Mouse (Mus musculus) heart, postnatal 0 days (tissue): ENCODE results near the gene Apol7e. TPM values are rescaled to one million over a fixed set of nuclear protein-coding genes. Genes with fewer than 3 reads are reported as not detected.
"Not testable (repeated sequence)": the region's sequence is repeated elsewhere in the genome, so short reads cannot be mapped to it uniquely, and the experiment has no call there.

Experiments
- ATAC-seq: fragments of 200-750 bp; cut with Nextera tagmentation; 2 replicates; pipeline ENCODE4 v1.8.0; 2017; ENCODE audit warnings: low read depth, moderate number of reproducible peaks, moderate library complexity; ENCODE audit not compliant: insufficient read depth
- DNase-seq: peaks from one replicate; pipeline ENCODE4 v3.0.0-alpha.2; 2016; ENCODE audit warnings: low spot score
- H3K27ac ChIP-seq: fragments of 300-500 bp; sonication (generic); 2 replicates; pipeline ENCODE4 v1.5.1; 2014; ENCODE audit warnings: low read depth, mild to moderate bottlenecking
- H3K27me3 ChIP-seq: fragments of 300-500 bp; sonication (generic); 2 replicates; pipeline ENCODE4 v1.6.1; 2014; ENCODE audit warnings: low read length, mixed read lengths; ENCODE audit not compliant: control insufficient read depth, insufficient read depth
- H3K36me3 ChIP-seq: fragments of 300-500 bp; sonication (generic); replicated peaks from 2 replicates; pipeline ENCODE4 v1.6.1; 2014; ENCODE audit warnings: low read length, mixed read lengths; ENCODE audit not compliant: control insufficient read depth, insufficient read depth
- H3K4me1 ChIP-seq: fragments of 300-500 bp; sonication (generic); 2 replicates; pipeline ENCODE4 v1.6.1; 2014; ENCODE audit warnings: antibody characterized with exemption; ENCODE audit not compliant: control insufficient read depth, insufficient read depth
- H3K4me2 ChIP-seq: fragments of 300-500 bp; sonication (generic); 2 replicates; pipeline ENCODE4 v1.6.1; 2014; ENCODE audit warnings: low read depth, mild to moderate bottlenecking, low read length, moderate library complexity
- H3K4me3 ChIP-seq: fragments of 300-500 bp; sonication (generic); 2 replicates; pipeline ENCODE4 v1.5.1; 2014; ENCODE audit warnings: low read depth, low read length
- H3K9ac ChIP-seq: fragments of 300-500 bp; sonication (generic); replicated peaks from 2 replicates; pipeline ENCODE4 v1.6.1; 2014; ENCODE audit warnings: low read depth, low read length, mixed read lengths
- H3K9me3 ChIP-seq: fragments of 300-500 bp; sonication (generic); replicated peaks from 2 replicates; pipeline ENCODE4 v1.6.1; 2016; ENCODE audit warnings: low read length; ENCODE audit not compliant: control insufficient read depth
- CTCF ChIP-seq: IDR thresholded peaks from 2 replicates; pipeline ENCODE4 v1.5.1; 2016; ENCODE audit warnings: antibody characterized with exemption, control low read depth, low read depth
- whole genome bisulfite sequencing: fragments of 180-500 bp; shearing (Covaris S2); extraction: QIAGEN DNeasy Blood & Tissue Kit; methylation state at CpG from one replicate; pipeline ENCODE4 v1.1.7; 2014; 5-methylcytosine and 5-hydroxymethylcytosine counted together
- polyA plus RNA-seq: library from polyadenylated mRNA; unstranded; fragments of >200 nt; fragmentation: Nextera tagmentation; extraction: Ambion mirVana; gene quantifications from 2 replicates; pipeline ENCODE4 v1.2.1, GENCODE M21; 2015
- total RNA-seq: library from RNA; depleted of rRNA; stranded (reverse); fragments of >200 nt; gene quantifications from 2 replicates; pipeline ENCODE4 v1.2.3, GENCODE M21; 2014; ENCODE audit warnings: low replicate concordance

The Apol7e gene
- total and polyA plus RNA-seq, 2 experiments from 2014 or later, result not detected

- H3K9ac ChIP-seq, H3K4me2 ChIP-seq, H3K36me3 ChIP-seq, DNase-seq, H3K9me3 ChIP-seq, ATAC-seq, H3K4me3 ChIP-seq, H3K27me3 ChIP-seq, H3K27ac ChIP-seq, H3K4me1 ChIP-seq: not testable (repeated sequence)
- TF ChIP-seq CTCF, result peak; percentile 68
- WGBS, result 21% methylated on average over 11 of the region's 15 CpGs
These were observed 3.9 kb upstream of the Apol7e start for GRCm38 (mm10) chr15:77694687-77695295.

DNA sequence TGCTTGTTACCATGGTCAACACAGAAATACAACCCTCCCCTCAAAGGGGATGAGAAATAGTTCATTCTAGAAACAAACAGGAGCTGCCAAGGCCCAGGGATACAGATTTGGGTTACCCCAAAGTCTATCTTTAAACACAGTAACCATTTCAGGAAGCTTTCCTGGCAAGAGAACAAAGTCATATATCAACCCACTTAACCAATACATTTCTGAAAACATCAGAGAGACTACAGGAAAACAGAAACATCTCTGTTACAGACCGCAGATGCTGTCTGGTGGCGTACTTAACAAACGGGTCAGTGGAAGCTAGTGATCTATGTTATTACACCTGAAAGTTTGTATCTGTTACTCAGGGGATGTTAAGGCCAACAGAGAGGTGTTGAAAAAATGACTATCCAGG is 6.6 kb downstream of the Apol7e start:
- H3K4me2 ChIP-seq, H3K9ac ChIP-seq, H3K27ac ChIP-seq, H3K4me1 ChIP-seq, H3K4me3 ChIP-seq, H3K36me3 ChIP-seq, H3K9me3 ChIP-seq, H3K27me3 ChIP-seq, DNase-seq, ATAC-seq: not testable (repeated sequence)
- 73% methylated on average over 3 of the region's 3 CpGs for WGBS

- ATAC-seq (peak; percentile 84), DNase-seq (peak; percentile 7)
- H3K4me1 ChIP-seq, H3K36me3 ChIP-seq, H3K9me3 ChIP-seq, H3K9ac ChIP-seq, H3K4me2 ChIP-seq, H3K27me3 ChIP-seq, H3K4me3 ChIP-seq, H3K27ac ChIP-seq: not testable (repeated sequence)
- 20% methylated on average over 1 of the region's 1 CpGs for WGBS
These were observed 10.3 kb downstream of the Apol7e start for GRCm38 (mm10) chr15:77708936-77709335.

DNA sequence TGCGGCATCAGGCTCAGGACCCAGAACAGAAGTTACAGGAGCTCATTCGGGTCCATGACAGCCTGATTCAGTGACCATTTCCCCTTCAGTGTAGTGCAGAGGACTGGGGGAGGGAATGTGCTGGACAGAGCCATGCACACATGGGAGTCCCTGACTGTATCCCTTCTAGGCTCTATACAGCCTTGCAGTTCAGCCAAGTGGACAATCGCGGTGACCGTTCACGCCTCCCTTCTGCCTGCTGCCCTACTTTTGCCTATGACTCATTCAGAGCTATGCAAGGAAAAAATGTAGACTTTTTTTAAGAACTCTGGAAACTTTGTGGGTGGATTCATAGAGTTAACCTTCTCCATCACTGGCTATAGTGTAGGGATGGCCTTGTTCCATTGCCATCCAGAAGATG is 19.6 kb downstream of the Apol7e start:
- not testable (repeated sequence) for H3K9me3 ChIP-seq, DNase-seq, H3K4me3 ChIP-seq, H3K4me2 ChIP-seq, H3K4me1 ChIP-seq, H3K36me3 ChIP-seq, H3K9ac ChIP-seq, H3K27ac ChIP-seq, H3K27me3 ChIP-seq
- 50% methylated on average over 2 of the region's 6 CpGs for WGBS
- ATAC-seq, result peak; percentile 68

DNA sequence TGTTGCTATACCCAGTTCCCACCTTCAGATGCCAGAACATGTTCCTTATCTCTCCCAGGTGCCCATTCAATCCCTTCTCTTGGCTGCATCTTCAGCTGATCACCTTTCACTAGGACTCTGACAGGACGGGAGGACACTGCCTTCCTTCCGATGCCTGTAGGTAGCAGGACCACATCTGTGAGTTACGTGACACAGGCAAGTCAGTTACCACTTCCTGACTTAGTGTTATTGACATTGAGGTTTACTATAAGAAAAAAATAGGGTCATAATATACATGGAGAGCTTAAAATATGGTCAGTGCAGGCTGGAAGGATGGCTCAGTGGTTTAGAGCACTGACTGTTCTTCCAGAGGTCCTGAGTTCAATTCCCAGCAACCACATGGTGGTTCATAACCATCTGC is 22.9 kb downstream of the Apol7e start:
- not testable (repeated sequence) for DNase-seq, H3K4me2 ChIP-seq, H3K4me3 ChIP-seq, H3K9ac ChIP-seq, ATAC-seq, H3K27ac ChIP-seq, H3K9me3 ChIP-seq, H3K27me3 ChIP-seq, H3K36me3 ChIP-seq, H3K4me1 ChIP-seq
- WGBS, result no CpG with 5 or more reads among the region's 3 CpGs

DNA sequence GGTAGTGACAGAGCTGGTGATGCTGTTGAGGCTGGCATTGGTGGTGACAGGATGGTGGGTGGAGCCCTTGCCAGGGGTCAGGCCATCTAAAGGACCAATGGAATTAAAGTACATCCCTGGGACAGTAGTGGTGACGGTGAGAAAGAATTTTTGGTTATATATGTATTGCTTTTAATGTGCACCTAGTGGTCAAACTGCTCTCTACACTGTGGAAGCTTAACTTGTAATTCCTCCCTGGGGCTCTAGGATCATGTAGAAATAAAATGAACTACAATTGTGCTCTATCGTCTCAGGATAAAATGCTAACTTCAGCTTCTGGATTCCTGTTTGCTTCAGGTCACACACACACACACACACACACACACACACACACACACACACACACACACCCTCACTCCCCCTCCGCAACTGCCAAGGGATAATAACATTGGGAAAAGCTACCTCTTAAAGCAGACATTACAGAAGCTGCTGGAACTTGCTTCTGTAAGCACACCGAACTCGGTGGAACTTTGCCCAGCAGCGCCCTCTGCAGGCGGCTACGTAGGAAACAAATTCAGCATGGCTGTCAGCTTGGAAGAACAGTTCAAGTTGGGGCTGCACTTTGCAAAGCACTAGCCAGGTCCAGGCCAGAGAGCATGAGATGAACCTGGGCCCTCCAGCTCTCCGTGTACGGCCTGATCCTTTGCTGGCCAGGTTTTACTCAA is 25.7 kb downstream of the Apol7e start:
- not testable (repeated sequence) for H3K4me3 ChIP-seq, H3K4me1 ChIP-seq, DNase-seq, H3K9ac ChIP-seq, H3K9me3 ChIP-seq, H3K4me2 ChIP-seq, H3K27ac ChIP-seq, ATAC-seq, H3K36me3 ChIP-seq, H3K27me3 ChIP-seq
- WGBS, result 33% methylated on average over 2 of the region's 10 CpGs
